Mouse (Mus musculus) lung, postnatal 36 days (tissue): Measurements from ENCODE around the gene Dtnb.
"Not testable (repeated sequence)": the region's sequence is repeated elsewhere in the genome, so short reads cannot be mapped to it uniquely, and the experiment has no call there.

Experiments used
- DNase-seq: peaks from one replicate; pipeline ENCODE4 v3.0.0; 2022; ENCODE audit warnings: mixed read lengths

Gene Dtnb

GRCm38 (mm10) chr12:3571787-3572580 lies at the start of gene Dtnb:
Gene Dtnb, plus strand, starts transcription at chr12:3572381.
- peak; percentile 77 for DNase-seq

- no peak for DNase-seq
These were observed 46.6 kb upstream of the Dtnb start for GRCm38 (mm10) chr12:3525536-3525935.

- DNase-seq = not testable (repeated sequence)
These were observed 36.7 kb upstream of the Dtnb start for GRCm38 (mm10) chr12:3535446-3535845.

- DNase-seq = no peak
These were observed 34.6 kb upstream of the Dtnb start for GRCm38 (mm10) chr12:3537616-3538015.

DNA sequence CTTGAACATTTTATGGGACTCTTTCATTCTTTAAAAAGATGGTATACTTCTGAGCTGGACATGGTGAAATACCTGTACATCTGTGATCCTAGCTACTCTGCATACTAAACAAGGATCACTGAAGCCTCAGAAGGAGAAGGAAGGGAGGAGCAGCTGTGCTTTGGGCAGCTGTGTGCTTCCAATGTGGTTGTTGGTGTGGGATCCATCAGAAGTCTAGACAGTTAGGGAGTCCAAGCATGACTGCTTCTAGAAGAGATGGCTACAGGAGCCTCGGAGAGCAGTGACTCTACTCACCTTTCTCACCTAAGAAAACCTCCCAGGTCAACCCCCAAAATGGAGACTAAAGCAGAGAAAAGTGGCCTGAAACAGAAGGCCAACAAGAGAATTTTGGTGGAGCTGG lies 34.1 kb upstream of the Dtnb start:
- no peak for DNase-seq

- DNase-seq = no peak
These were observed 32.6 kb upstream of the Dtnb start for GRCm38 (mm10) chr12:3539605-3540004.

DNA sequence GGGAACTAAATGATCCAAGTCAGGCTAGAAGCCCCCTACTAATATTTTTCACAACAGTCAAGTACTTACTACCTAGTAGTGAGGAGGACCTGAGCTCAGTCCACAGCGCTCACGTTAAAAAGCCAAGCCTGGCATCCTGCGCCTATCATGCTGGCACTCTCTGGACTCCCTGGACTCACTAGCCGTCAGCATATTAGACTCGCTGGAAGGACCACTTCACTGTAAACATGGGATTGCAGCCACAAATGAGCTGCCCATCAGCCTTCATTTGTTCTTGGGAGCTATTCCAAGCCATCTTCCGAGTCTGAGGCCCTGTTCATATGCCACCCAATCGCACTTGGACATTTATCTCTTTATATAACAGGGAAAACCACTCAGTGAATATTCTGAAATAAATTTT lies 31.3 kb upstream of the Dtnb start:
- no peak for DNase-seq

DNA sequence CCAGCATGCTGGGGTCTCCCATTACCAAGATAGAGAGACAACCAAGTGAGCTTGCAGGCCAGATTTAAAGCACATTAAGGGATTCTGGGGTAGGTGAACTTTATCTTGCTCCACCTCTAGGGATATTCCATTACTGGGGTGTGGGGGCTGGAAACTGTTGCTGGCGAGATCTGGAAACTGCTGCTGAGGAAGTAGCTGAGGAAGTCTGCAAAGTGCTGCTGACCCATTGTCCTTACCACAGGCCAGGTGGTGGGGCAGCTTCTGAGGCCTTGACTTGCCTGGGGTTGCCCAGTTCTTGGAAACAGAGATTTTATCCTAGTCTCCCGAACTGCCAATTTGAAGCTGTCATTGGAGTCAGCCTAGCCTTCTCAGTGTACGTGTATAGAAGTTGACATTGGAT lies 26.7 kb upstream of the Dtnb start:
- no peak for DNase-seq

DNA sequence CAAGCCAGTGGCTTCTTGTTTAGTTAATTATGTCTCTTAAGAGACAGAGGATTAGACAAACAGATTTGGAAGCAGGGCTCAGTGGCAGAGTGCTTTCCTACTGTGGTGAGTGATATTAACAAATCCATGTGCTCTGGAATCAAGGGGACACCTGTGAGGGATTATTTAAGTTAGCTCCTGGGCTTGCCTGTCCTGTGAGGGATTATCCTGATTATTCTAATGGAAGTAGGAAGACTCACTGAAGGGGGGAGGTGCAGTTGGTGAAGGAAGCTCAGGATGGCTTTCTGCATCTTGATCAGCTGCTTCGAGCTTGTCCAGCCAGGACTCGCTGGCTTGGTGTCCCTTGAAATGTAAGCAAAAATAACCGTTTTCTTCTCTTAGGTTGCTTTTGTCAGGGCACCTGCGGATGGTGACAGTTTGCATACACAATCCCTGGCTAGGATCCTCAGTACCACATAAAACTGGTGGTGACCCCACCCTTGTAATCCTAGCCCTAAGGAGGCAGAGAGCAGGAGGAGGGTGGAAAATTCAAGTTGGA lies 26.0 kb upstream of the Dtnb start:
- DNase-seq = no peak

DNA sequence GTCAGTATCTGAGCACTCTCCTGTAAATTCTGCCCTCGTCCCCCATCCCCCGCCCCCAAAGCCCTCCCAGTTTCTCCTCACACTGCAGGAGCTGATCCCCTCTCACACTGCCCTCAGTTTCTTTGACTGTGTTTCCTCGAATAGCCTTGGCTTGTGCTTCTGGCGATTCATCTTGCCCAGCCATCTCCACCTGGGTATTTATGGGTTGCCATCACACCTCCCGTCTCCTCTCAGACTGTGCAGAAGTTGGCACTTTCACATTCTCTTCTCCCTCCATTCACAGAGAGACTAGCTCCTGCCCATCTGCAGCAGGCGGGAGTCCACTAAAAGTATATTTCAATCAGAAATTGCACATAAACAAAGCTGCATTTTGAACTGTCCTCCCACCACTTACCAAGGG lies 25.4 kb upstream of the Dtnb start:
- no peak for DNase-seq

DNA sequence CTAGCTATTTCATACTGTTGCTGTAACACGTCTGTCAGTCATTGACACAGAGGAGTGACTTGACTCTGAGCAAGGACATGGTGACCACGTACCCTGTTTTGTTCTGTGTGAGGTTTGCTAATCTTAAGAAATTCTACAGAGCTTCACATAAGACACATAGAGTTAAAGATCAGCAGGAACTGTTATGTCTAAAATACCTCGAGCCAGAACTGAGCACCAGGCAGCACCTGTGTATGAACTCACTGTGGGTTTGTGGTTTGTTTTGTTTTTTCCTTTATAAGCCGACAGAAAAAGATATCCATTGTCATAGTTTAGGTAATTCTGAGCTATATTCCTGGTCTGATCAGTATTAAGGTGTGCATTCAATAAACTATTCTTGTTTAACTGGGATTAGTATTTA lies 24.7 kb upstream of the Dtnb start:
- no peak for DNase-seq

DNA sequence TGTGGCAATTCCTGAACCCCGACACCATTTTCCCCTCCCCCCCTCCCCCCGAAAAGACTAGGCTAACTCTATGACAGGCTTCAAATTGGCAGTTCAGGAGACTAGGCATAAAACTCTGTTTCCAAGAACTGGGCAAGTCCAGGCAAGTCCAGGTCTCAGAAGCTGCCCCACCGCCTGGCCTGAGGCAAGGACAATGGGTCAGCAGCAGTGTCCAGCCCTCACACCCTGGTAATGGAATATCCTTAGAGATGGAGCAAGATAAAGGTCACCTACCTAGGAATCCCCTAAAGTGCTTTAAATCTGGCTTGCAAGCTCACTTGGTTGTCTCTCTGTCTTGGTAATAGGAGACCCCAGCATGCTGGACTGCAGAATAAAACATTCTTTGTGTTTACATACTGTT lies 24.3 kb upstream of the Dtnb start:
- no peak for DNase-seq

- DNase-seq = peak; percentile 15
These were observed 23.5 kb upstream of the Dtnb start for GRCm38 (mm10) chr12:3548582-3549211.

GRCm38 (mm10) chr12:3550280-3550679 lies 21.9 kb upstream of the Dtnb start:
- DNase-seq = peak; percentile 9

- DNase-seq = no peak
These were observed 14.5 kb upstream of the Dtnb start for GRCm38 (mm10) chr12:3557414-3558319.

- DNase-seq = peak; percentile 64
These were observed 11.6 kb upstream of the Dtnb start for GRCm38 (mm10) chr12:3560596-3560995.

DNA sequence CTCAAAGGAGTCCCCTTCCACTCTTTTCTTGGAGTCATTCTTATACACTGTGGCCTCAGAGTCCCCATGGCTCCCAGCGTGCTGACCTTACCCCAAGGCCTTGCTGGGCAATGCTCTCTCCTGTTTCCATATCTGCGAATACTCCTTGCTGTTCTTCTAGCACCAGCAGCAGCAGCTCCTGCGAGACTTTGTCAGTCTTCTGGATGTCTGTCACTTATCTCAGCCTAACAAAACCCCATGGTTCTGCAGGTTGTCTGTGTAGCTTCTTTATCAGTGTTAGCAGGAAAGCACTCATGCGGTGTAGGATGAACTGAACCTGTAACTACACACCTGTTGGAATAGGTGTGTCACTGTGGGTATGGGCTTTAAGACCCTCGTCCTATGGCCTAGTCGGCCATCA lies 11.1 kb upstream of the Dtnb start:
- DNase-seq = no peak

GRCm38 (mm10) chr12:3562806-3563205 lies 9.4 kb upstream of the Dtnb start:
- no peak for DNase-seq

GRCm38 (mm10) chr12:3563659-3564058 lies 8.5 kb upstream of the Dtnb start:
- DNase-seq = no peak

DNA sequence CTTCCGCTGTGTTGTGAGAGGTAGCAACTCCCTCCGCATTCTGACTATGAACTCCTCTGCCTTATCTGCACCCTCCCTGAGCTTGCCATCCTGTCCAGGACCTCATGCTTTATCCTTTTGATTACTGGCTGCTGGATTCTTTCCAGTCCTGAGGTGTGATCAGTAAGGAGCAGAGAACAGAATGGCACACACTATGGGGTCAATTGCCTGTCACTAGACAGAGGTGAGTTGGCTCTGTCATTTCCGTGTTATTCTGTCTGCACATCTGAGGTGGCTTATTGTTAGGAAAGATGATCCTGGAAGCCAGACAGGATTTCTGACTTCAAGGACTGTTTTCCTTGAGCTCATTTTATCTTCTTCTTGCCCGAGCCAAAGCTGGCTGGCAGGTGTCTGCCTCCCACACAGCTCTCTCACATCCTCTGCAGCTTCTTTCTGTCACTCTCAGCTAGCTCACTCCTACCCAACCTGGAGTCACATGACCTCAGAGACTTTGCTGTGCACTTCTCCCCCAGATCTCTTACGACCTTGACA lies 3.7 kb upstream of the Dtnb start:
- no peak for DNase-seq

DNA sequence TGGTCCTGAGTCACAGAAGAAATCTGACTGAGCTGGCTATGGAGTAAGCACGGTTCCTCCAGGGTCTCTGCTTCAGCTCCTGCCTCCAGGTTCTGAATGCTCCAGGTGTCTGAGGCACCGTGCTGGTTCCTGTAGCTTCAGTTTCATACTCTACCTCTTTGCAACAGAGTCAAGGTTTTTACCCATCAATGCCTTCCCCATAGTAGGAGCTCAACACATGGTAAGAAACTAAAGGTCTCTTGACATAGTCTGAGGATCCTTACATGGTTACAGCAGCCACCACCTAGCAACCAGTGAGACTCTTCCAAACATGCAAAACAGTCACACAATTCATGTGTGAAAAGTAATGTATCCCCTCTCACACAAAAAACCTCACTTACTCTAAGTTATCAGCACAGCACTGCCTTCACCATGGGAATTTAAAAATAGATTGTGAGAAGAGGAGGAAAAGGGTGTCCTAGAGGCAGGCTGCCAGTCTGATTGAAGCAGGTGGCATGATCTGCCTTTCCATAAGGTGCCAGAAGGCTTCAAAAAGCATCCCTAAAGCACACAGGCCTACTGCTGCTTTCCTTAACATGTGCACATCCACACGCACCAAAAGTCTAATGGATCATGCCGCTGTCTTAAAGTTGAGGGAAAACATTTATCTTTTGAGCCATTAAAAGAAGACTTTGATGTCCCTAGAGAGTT lies 1.3 kb upstream of the Dtnb start:
- no peak for DNase-seq
